Mouse (Mus musculus) adrenal gland, postnatal 14 days (tissue): Measurements from ENCODE around the gene Hpse2. TPM values are rescaled to one million over a fixed set of nuclear protein-coding genes. Genes with fewer than 3 reads are reported as not detected.

Source experiments
- DNase-seq: peaks from one replicate; pipeline ENCODE4 v3.0.0; 2021; ENCODE audit warnings: mixed read lengths
- total RNA-seq: library from RNA; stranded (reverse); gene quantifications from 2 replicates; pipeline ENCODE4 v1.2.3, GENCODE M21; 2021

The Hpse2 gene
- total RNA-seq, 1 experiment from 2014 or later = not detected

GRCm38 (mm10) chr19:42776813-42777212 is 611.3 kb downstream of the Hpse2 start:
- DNase-seq = peak; percentile 44

- DNase-seq = peak; percentile 80
These were observed 617.8 kb downstream of the Hpse2 start for GRCm38 (mm10) chr19:42770141-42770872.

GRCm38 (mm10) chr19:42769648-42770047 is 618.5 kb downstream of the Hpse2 start:
- DNase-seq = no peak

GRCm38 (mm10) chr19:42767361-42767760 is 620.8 kb downstream of the Hpse2 start:
- no peak for DNase-seq

GRCm38 (mm10) chr19:42764398-42764797 is 623.8 kb downstream of the Hpse2 start:
- no peak for DNase-seq

GRCm38 (mm10) chr19:42756671-42757070 is 631.5 kb downstream of the Hpse2 start:
- peak; percentile 34 for DNase-seq

GRCm38 (mm10) chr19:42755148-42755870 is 632.8 kb downstream of the Hpse2 start:
- DNase-seq = peak; percentile 75

- peak; percentile 89 for DNase-seq
These were observed 634.8 kb downstream of the Hpse2 start for GRCm38 (mm10) chr19:42753141-42753917.

GRCm38 (mm10) chr19:42752363-42752931 is 635.7 kb downstream of the Hpse2 start, which contains the start of gene Pyroxd2:
Pyroxd2 (minus strand) TSS chr19:42752775.
- DNase-seq = peak; percentile 92

DNA sequence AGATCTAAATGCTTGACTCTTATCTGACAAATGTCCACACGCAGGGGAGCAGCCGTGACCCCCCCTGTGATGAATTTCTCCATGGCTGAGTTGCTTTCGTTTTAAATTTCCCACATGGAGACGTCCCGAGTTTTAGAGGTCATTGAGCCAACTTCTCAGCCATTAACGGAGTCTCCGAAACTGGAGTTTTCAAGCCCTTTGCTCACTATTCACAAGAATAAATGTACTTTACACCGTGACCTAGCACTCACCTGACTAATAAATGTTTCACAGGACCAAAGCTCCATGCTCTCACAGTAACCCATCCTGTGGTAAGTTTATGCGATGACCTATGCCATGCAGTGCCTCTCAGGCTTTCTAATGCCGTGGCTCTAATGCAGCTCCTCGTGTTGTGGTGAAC is 638.0 kb downstream of the Hpse2 start:
- no peak for DNase-seq

GRCm38 (mm10) chr19:42746702-42747101 is 641.5 kb downstream of the Hpse2 start:
- no peak for DNase-seq

- DNase-seq = no peak
These were observed 642.3 kb downstream of the Hpse2 start for GRCm38 (mm10) chr19:42745869-42746224.

DNA sequence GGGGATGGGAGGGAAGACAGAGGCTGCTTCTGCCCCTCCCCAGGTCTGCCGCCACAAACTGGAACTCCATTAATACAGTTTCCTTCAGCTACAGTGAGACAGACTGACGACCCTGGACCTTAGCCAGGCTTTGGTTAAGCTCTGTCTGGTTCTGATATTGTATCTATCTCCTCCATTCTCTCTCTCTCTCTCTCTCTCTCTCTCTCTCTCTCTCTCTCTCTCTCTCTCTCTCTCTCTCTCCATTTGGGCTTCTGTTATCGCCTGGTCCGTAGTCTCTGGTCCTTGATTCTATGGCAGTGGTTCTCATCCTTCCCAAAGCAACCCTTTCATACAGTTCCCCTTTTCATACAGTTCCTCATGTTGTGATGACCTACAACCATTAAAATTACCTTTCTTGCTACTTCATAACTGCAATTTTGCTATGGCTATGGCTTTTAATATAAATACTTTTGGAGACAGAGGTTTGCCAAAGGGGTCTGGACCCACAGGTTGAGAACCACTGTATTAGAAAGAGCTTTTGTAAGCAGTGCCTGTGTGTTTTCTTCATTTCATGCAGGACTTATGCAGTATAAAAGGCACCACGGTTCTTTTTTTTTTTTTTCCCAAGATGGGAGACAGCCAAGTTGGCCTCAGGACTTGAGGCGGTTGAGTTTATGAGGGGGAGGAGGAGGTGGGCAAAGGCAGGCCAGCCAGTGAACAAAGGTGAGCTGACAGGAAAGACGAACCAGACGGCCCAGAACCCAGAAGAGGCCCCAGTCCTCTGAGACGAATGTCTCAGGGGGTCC is 642.9 kb downstream of the Hpse2 start:
- no peak for DNase-seq

- DNase-seq = peak; percentile 80
These were observed 644.0 kb downstream of the Hpse2 start for GRCm38 (mm10) chr19:42744162-42744586.

GRCm38 (mm10) chr19:42743261-42743660 is 644.9 kb downstream of the Hpse2 start:
- DNase-seq = no peak

DNA sequence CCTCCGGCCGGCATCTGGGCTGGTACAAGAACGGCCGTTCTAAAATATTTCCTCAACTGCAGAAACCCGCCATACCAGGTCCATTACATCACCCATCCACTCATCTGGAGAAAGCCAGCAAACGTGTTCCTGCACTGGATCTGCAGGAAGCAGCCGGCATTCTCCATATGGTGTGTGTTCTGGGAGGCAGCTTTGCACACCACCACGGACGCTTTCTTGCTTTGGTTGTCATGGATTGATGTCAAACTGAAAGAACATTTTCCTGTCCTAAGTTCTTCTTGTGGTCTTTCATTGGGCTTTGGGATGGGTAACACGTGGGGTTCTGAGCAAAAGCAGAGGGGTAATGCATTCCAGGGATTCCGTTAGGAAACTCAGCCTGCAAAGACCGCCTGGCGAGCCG is 646.3 kb downstream of the Hpse2 start:
- DNase-seq = no peak

DNA sequence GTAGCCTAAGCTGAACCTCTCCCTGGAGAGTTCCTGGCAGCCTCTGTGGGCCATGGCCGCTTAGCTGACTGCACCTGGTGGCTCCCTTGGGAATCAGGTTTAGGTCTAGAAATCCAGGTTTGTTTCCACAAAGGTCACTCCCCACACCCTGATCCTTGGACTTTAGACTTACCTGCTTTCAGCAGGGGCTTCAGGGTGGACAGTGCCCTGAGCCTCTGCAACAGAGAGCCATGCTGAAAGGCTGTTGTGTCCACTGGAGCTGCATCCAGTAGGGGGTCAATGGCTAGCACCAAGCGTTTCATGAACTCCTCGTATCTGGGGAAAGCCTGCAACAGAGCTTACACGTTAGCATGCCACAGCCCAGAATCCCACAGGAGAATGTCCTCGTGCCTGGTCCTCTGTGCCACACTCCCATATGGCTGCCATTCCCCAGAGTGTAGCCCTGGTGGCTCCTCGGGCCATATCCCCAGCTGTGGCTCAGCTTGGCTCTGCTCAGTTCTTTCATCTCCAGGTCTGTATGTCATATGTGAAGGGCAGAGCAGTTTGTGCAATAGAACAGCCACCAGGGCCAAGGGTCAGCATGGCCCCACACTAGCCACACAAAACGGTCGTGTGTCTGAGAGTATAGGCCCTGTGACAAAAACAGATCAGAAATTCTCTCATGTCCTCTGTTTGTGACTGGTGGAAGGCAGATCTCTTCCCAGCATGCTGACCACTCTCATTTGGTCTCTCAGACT is 647.8 kb downstream of the Hpse2 start:
- no peak for DNase-seq

GRCm38 (mm10) chr19:42739734-42740133 is 648.4 kb downstream of the Hpse2 start:
- no peak for DNase-seq

- no peak for DNase-seq
These were observed 650.4 kb downstream of the Hpse2 start for GRCm38 (mm10) chr19:42737753-42738152.
